Mouse (Mus musculus) kidney, embryonic 16.5 days (tissue): ENCODE data around the gene Kcnj10. TPM values are rescaled to one million over a fixed set of nuclear protein-coding genes. Genes with fewer than 3 reads are reported as not detected.

Experiments used
- ATAC-seq: fragments of 200-750 bp; cut with Nextera tagmentation; 2 replicates; pipeline ENCODE4 v1.8.0; 2017; ENCODE audit warnings: moderate TSS enrichment; ENCODE audit not compliant: low FRiP score, low TSS enrichment
- H3K27ac ChIP-seq: fragments of 300-500 bp; sonication (generic); 2 replicates; pipeline ENCODE4 v1.5.1; 2014; ENCODE audit warnings: low read length
- H3K27me3 ChIP-seq: fragments of 300-500 bp; sonication (generic); 2 replicates; pipeline ENCODE4 v1.6.1; 2014; ENCODE audit warnings: low read length, control low read depth, mixed read lengths; ENCODE audit not compliant: insufficient read depth
- H3K36me3 ChIP-seq: fragments of 300-500 bp; sonication (generic); 2 replicates; pipeline ENCODE4 v1.6.1; 2014; ENCODE audit warnings: low read length, control low read depth, mixed read lengths; ENCODE audit not compliant: insufficient read depth
- H3K4me1 ChIP-seq: fragments of 300-500 bp; sonication (generic); 2 replicates; pipeline ENCODE4 v1.6.1; 2014; ENCODE audit warnings: low read length, control low read depth, mixed read lengths; ENCODE audit not compliant: insufficient read depth
- H3K4me2 ChIP-seq: fragments of 300-500 bp; sonication (generic); replicated peaks from 2 replicates; pipeline ENCODE4 v1.6.1; 2014; ENCODE audit warnings: low read depth, low read length
- H3K4me3 ChIP-seq: fragments of 300-500 bp; sonication (generic); 2 replicates; pipeline ENCODE4 v1.5.1; 2014; ENCODE audit warnings: mild to moderate bottlenecking, low read length
- H3K9ac ChIP-seq: fragments of 300-500 bp; sonication (generic); replicated peaks from 2 replicates; pipeline ENCODE4 v1.6.1; 2014; ENCODE audit warnings: low read length
- H3K9me3 ChIP-seq: fragments of 300-500 bp; sonication (generic); 2 replicates; pipeline ENCODE4 v1.6.1; 2016; ENCODE audit warnings: low read length, control low read depth
- WGBS: fragments of 180-500 bp; shearing (Covaris S2); extraction: QIAGEN DNeasy Blood & Tissue Kit; methylation state at CpG from one replicate; pipeline ENCODE4 v1.1.7; 2014; 5-methylcytosine and 5-hydroxymethylcytosine counted together
- polyA plus RNA-seq: library from polyadenylated mRNA; unstranded; fragments of >200 nt; fragmentation: Nextera tagmentation; extraction: Ambion mirVana; gene quantifications from 2 replicates; pipeline ENCODE4 v1.2.1, GENCODE M21; 2015

The Kcnj10 gene
- polyA plus RNA-seq, 1 experiment from 2014 or later, result 1.2 TPM

- Histone ChIP-seq H3K27ac (no peak overlapping the region), H3K27me3 (no peaks in the 10 kb centered on the region), H3K36me3 (no peaks in the 10 kb centered on the region), H3K9me3 (no peaks in the 10 kb centered on the region), H3K4me2 (no peak overlapping the region), H3K4me1 (peaks cover 5% of the 10 kb centered on the region; the same call in 1 of the 2 replicates), H3K4me3 (no peak overlapping the region), H3K9ac (no peak overlapping the region)
- no peak for ATAC-seq
- 82% methylated on average over 4 of the region's 4 CpGs for WGBS
These were observed 72.7 kb downstream of the Kcnj10 start for GRCm38 (mm10) chr1:172413491-172414230.

- no peak for ATAC-seq
- Histone ChIP-seq H3K4me1 (peaks cover 5% of the 10 kb centered on the region; the same call in 1 of the 2 replicates), H3K9ac (no peak overlapping the region), H3K27me3 (no peaks in the 10 kb centered on the region), H3K4me3 (no peak overlapping the region), H3K9me3 (no peaks in the 10 kb centered on the region), H3K36me3 (no peaks in the 10 kb centered on the region), H3K4me2 (no peak overlapping the region), H3K27ac (no peak overlapping the region)
- WGBS, result 87% methylated on average over 6 of the region's 6 CpGs
These were observed 73.2 kb downstream of the Kcnj10 start for GRCm38 (mm10) chr1:172414231-172414585.

GRCm38 (mm10) chr1:172415061-172415460, 74.1 kb downstream of the Kcnj10 start:
- H3K4me1 ChIP-seq, result peaks cover 5% of the 10 kb centered on the region; the same call in 1 of the 2 replicates
- H3K27me3 ChIP-seq, result no peaks in the 10 kb centered on the region
- H3K36me3 ChIP-seq, result no peaks in the 10 kb centered on the region
- no peak overlapping the region for H3K4me2 ChIP-seq
- H3K27ac ChIP-seq, result no peak overlapping the region
- no peaks in the 10 kb centered on the region for H3K9me3 ChIP-seq
- ATAC-seq, result no peak
- no peak overlapping the region for H3K4me3 ChIP-seq
- WGBS, result 88% methylated on average over 7 of the region's 7 CpGs
- H3K9ac ChIP-seq, result no peak overlapping the region

GRCm38 (mm10) chr1:172418173-172418572, 77.2 kb downstream of the Kcnj10 start:
- no peak overlapping the region for H3K4me3 ChIP-seq
- no peaks in the 10 kb centered on the region for H3K9me3 ChIP-seq
- 18% methylated on average over 6 of the region's 6 CpGs for WGBS
- H3K9ac ChIP-seq, result no peak overlapping the region
- H3K27me3 ChIP-seq, result no peaks in the 10 kb centered on the region
- no peak overlapping the region for H3K27ac ChIP-seq
- H3K4me2 ChIP-seq, result no peak overlapping the region
- peaks cover 5% of the 10 kb centered on the region; the same call in 1 of the 2 replicates for H3K4me1 ChIP-seq
- no peaks in the 10 kb centered on the region for H3K36me3 ChIP-seq
- no peak for ATAC-seq

DNA sequence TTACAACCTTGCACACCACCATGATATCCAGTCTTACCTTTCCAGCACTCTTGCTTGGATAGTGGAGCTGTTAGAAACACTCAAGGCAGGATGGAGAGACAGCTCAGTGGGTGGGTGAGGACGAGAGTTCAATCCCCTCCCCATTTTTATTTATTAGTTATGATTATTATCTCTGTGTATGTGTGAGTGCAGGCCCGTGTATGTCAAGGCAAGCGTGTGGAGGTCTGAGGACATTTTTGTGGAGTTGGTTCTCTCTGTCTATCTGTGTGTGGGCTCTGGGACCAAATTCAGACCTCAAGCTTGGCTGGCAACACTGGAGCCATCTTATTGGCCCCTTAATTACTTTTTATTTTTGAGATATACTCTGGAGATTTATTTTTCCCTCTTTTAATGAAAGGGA, 77.6 kb downstream of the Kcnj10 start:
- no peaks in the 10 kb centered on the region for H3K27me3 ChIP-seq
- H3K36me3 ChIP-seq, result no peaks in the 10 kb centered on the region
- H3K27ac ChIP-seq, result no peak overlapping the region
- 59% methylated on average over 3 of the region's 3 CpGs for WGBS
- peaks cover 5% of the 10 kb centered on the region; the same call in 1 of the 2 replicates for H3K4me1 ChIP-seq
- no peak overlapping the region for H3K4me3 ChIP-seq
- no peak overlapping the region for H3K4me2 ChIP-seq
- no peaks in the 10 kb centered on the region for H3K9me3 ChIP-seq
- ATAC-seq, result no peak
- H3K9ac ChIP-seq, result no peak overlapping the region

- H3K27ac ChIP-seq, result no peak overlapping the region
- H3K4me3 ChIP-seq, result no peak overlapping the region
- no peaks in the 10 kb centered on the region for H3K27me3 ChIP-seq
- no peaks in the 10 kb centered on the region for H3K36me3 ChIP-seq
- no peak for ATAC-seq
- H3K9ac ChIP-seq, result no peak overlapping the region
- no peaks in the 10 kb centered on the region for H3K9me3 ChIP-seq
- no peak overlapping the region for H3K4me2 ChIP-seq
- peaks cover 5% of the 10 kb centered on the region; the same call in 1 of the 2 replicates for H3K4me1 ChIP-seq
- WGBS, result 92% methylated on average over 6 of the region's 6 CpGs
These were observed 79.2 kb downstream of the Kcnj10 start for GRCm38 (mm10) chr1:172420181-172420580.

- H3K4me3 ChIP-seq, result no peak overlapping the region
- H3K9me3 ChIP-seq, result no peaks in the 10 kb centered on the region
- H3K27ac ChIP-seq, result no peak overlapping the region
- WGBS, result 56% methylated on average over 1 of the region's 1 CpGs
- no peak overlapping the region for H3K9ac ChIP-seq
- H3K4me1 ChIP-seq, result peaks cover 2% of the 10 kb centered on the region; the same call in 1 of the 2 replicates
- no peaks in the 10 kb centered on the region for H3K36me3 ChIP-seq
- H3K4me2 ChIP-seq, result no peak overlapping the region
- no peaks in the 10 kb centered on the region for H3K27me3 ChIP-seq
- ATAC-seq, result no peak; the same call in 1 of the 2 replicates
These were observed 82.4 kb downstream of the Kcnj10 start for GRCm38 (mm10) chr1:172423393-172423792.

Other genes with a start within 250 kb of the Kcnj10 start
- 170 and 172 TPM in 2 replicates for gene Pex19, start 214.5 kb upstream of the Kcnj10 start, polyA plus RNA-seq
- 147 and 149 TPM in 2 replicates for gene Dcaf8, start 193.1 kb upstream of the Kcnj10 start, polyA plus RNA-seq
- gene Pea15a, start 134.4 kb upstream of the Kcnj10 start, polyA plus RNA-seq, result 129 and 132 TPM in 2 replicates
- 5.2 and 5.6 TPM in 2 replicates for gene Casq1, start 121.3 kb upstream of the Kcnj10 start, polyA plus RNA-seq
- 0.05 TPM in 1 of 2 replicates, not detected in the other for gene Atp1a4, start 82.8 kb upstream of the Kcnj10 start, polyA plus RNA-seq
- gene Igsf8, start 79.6 kb upstream of the Kcnj10 start, polyA plus RNA-seq, result 60.2 and 69.7 TPM in 2 replicates
- 1.7 and 2.4 TPM in 2 replicates for gene Atp1a2, start 43.1 kb upstream of the Kcnj10 start, polyA plus RNA-seq
- gene Kcnj9, start 11.9 kb upstream of the Kcnj10 start, polyA plus RNA-seq, result not detected in 2 replicates
- 7.3 and 7.8 TPM in 2 replicates for gene Pigm, start 35.3 kb downstream of the Kcnj10 start, polyA plus RNA-seq
- gene Slamf9, start 134.1 kb downstream of the Kcnj10 start, polyA plus RNA-seq, result 1.0 and 1.7 TPM in 2 replicates
- gene Igsf9, start 140.6 kb downstream of the Kcnj10 start, polyA plus RNA-seq, result 45.7 and 58.1 TPM in 2 replicates
- 280 and 282 TPM in 2 replicates for gene Tagln2, start 158.8 kb downstream of the Kcnj10 start, polyA plus RNA-seq
- gene Cfap45, start 179.6 kb downstream of the Kcnj10 start, polyA plus RNA-seq, result 1.9 and 2.5 TPM in 2 replicates
- 0.34 and 0.68 TPM in 2 replicates for gene Vsig8, start 214.7 kb downstream of the Kcnj10 start, polyA plus RNA-seq
- 0.12 TPM in 1 of 2 replicates, not detected in the other for gene Slamf8, start 249.4 kb downstream of the Kcnj10 start, polyA plus RNA-seq